Mouse (Mus musculus) ES-E14 (cell line): ENCODE data around the gene Gpr85. TPM values are rescaled to one million over a fixed set of nuclear protein-coding genes. Genes with fewer than 3 reads are reported as not detected.
A peak's percentile ranks its signal among the peaks of the same experiment; 100 is the strongest.

Source experiments
- DNase-seq: peaks from one replicate; pipeline ENCODE4 v3.0.0-alpha.2; 2013; ENCODE audit warnings: low read depth, low spot score
- H3K27ac ChIP-seq: 2 replicates; pipeline ENCODE4 v1.5.1; 2012; ENCODE audit warnings: low read depth, mild to moderate bottlenecking, low read length, moderate library complexity, mixed read lengths; ENCODE audit not compliant: poor library complexity, insufficient read depth, severe bottlenecking
- H3K36me3 ChIP-seq: 2 replicates; pipeline ENCODE4 v1.6.1; 2012; ENCODE audit warnings: mild to moderate bottlenecking, low read length, moderate library complexity, mixed read lengths; ENCODE audit not compliant: control insufficient read depth, poor library complexity, insufficient read depth, severe bottlenecking
- H3K4me1 ChIP-seq, 2 experiments: fragments of 150-350 bp in 1 of 2; sonication (generic) in 1 of 2; 2 replicates each; pipeline ENCODE4 v1.6.1; 2012; ENCODE audit warnings: low read length in 2 of 2, mild to moderate bottlenecking in 1 of 2, mixed read lengths in 1 of 2; ENCODE audit not compliant: control insufficient read depth in 2 of 2, insufficient read depth in 2 of 2, poor library complexity in 1 of 2
- H3K4me3 ChIP-seq, 2 experiments: fragments of 150-350 bp in 1 of 2; sonication (generic) in 1 of 2; 2 replicates each; pipeline ENCODE4 v1.5.1; 2012; ENCODE audit warnings: low read length in 2 of 2, low read depth in 1 of 2, mild to moderate bottlenecking in 1 of 2, mixed read lengths in 1 of 2; ENCODE audit not compliant: insufficient read depth in 1 of 2, poor library complexity in 1 of 2, severe bottlenecking in 1 of 2
- H3K9ac ChIP-seq: 2 replicates; pipeline ENCODE4 v1.6.1; 2012; ENCODE audit warnings: low read depth, mild to moderate bottlenecking, low read length, mixed read lengths; ENCODE audit not compliant: poor library complexity, insufficient read depth, severe bottlenecking
- H3K9me3 ChIP-seq: fragments of 150-350 bp; sonication (generic); 2 replicates; pipeline ENCODE4 v1.6.1; 2012; ENCODE audit warnings: low read depth, mild to moderate bottlenecking, low read length; ENCODE audit not compliant: control insufficient read depth, insufficient read depth
- CHD2 ChIP-seq: IDR thresholded peaks from 2 replicates; pipeline ENCODE4 v1.6.1; 2014; ENCODE audit warnings: mild to moderate bottlenecking, low read depth, low read length, inconsistent platforms
- HCFC1 ChIP-seq: IDR thresholded peaks from 2 replicates; pipeline ENCODE4 v1.6.1; 2012; ENCODE audit warnings: low read length, inconsistent platforms, borderline replicate concordance; ENCODE audit not compliant: insufficient read depth
- MAFK ChIP-seq: IDR thresholded peaks from 2 replicates; pipeline ENCODE4 v1.6.1; 2014; ENCODE audit warnings: mild to moderate bottlenecking, low read depth, low read length, inconsistent platforms; ENCODE audit not compliant: insufficient read depth
- ZC3H11A ChIP-seq: IDR thresholded peaks from 2 replicates; pipeline ENCODE4 v1.6.1; 2012; ENCODE audit warnings: low read depth, mild to moderate bottlenecking, inconsistent platforms, low read length, borderline replicate concordance
- ZNF384 ChIP-seq: IDR thresholded peaks from 2 replicates; pipeline ENCODE4 v1.6.1; 2012; ENCODE audit warnings: low read depth, low read length, inconsistent platforms
- in situ Hi-C, 2 experiments: fragments of 600-800 bp; cut with MboI; formaldehyde crosslinking; loops; one replicate each; pipeline ENCODE4 v1.15.1; 2025; ENCODE audit warnings: low sequenced_read_pairs in 2 of 2, inconsistent platforms in 1 of 2; ENCODE audit not compliant: unreplicated experiment in 2 of 2
- total RNA-seq: library from RNA; depleted of rRNA; stranded (reverse); fragments of 300-350 nt; gene quantifications from 2 replicates; pipeline ENCODE4 v1.2.3, GENCODE M21; 2012

Gene Gpr85
- total RNA-seq, 1 experiment, result 1.0 TPM

DNA sequence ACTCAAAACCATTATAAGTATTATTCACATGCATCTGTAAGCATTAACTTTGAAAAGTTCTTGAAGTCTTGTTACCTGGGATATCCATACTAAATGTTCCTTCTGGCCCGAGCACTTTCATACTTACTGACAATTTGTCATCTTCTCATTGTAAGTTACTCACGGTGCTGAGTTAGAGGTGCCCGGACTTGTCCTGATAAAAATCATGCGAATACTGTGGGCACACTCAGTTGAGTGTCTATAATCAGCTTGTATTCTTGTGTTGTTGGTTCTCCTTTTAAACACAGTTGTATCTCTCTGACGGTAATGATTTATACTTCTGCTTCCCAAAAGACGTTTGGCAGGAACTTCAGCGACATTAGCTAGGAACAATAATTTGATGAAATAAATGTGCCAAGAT is 32.3 kb upstream of the Gpr85 start:
- H3K4me3 ChIP-seq, result peak overlapping the region in 1 of 2 experiments; percentile 87; a peak in 3 of 4 replicates
- peaks cover 0 to 2% of the 10 kb centered on the region in 2 experiments; a peak in 1 of 4 replicates for H3K4me1 ChIP-seq
- no peak overlapping the region; the same call in 1 of the 2 replicates for H3K27ac ChIP-seq
- no peaks in the 10 kb centered on the region for H3K36me3 ChIP-seq
- in situ Hi-C loops, result no loop called here
- H3K9ac ChIP-seq, result no peak overlapping the region
- TF ChIP-seq ZC3H11A (no peak), CHD2 (no peak), ZNF384 (no peak), HCFC1 (no peak), MAFK (no peak)
- DNase-seq, result no peak
- no peaks in the 10 kb centered on the region for H3K9me3 ChIP-seq

DNA sequence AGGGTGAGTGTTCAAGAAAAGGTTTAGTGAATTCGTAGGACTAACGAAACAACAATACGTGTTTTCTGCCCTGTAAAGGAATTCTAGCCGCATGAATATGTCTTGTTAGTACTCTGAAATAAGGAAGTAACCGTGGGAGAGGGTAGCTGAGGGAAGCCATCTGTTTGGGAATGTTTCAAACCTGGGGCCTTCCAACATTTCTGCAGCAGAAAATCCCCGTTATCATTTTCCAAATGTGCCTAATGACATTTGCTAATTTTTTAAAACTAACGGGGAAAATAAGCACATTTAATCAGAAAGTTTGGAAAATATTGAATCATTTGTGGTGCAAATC is 31.9 kb upstream of the Gpr85 start:
- DNase-seq, result no peak
- H3K9me3 ChIP-seq, result no peaks in the 10 kb centered on the region
- no peak; the same call in 1 of the 2 replicates for TF ChIP-seq CHD2
- no peak for TF ChIP-seq ZC3H11A
- no peak for TF ChIP-seq MAFK
- no peak for TF ChIP-seq HCFC1
- no peak for TF ChIP-seq ZNF384
- no peak overlapping the region for H3K27ac ChIP-seq
- peaks cover 0 to 2% of the 10 kb centered on the region in 2 experiments; a peak in 1 of 4 replicates for H3K4me1 ChIP-seq
- in situ Hi-C loops, result no loop called here
- H3K36me3 ChIP-seq, result no peaks in the 10 kb centered on the region
- H3K9ac ChIP-seq, result peak overlapping the region; percentile 15; the same call in 1 of the 2 replicates
- peak overlapping the region; percentile 77 to 87 for H3K4me3 ChIP-seq

DNA sequence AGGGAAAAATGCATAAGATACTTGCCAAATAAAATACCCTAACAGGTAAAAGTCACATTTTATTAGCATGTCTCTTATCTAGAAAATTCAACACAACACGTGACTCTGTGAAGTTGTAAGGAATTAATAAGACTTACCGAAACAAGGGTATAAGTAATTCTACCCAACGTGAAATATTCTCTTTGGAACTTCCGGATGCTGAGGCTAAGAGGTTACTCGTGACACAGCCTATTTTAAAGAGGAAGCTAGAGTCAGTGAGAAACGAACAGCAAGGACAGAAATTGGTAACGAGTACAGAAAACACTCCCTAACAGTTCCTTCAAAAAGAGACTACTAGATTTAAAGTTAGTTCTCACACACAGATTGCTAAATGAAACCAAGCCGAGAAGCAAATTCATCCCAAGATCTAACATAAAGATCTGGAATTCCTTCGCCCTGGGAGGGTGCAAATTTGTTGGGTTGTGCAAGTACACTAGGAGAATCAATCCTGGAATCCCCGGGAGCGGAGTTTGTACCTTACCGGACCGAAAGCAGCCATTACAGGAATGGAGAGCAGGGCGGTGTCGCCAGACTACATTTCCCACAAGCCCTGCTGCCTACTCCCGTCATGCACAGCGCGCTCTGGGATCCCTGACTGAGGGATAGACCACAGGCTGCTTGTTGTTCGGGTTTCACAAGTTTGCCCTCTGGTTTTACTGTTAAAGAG is 31.3 kb upstream of the Gpr85 start, which contains the start of gene 2610001J05Rik:
TSS of gene 2610001J05Rik (minus strand) at position 600 of the 706 bp plus-strand sequence.
- in situ Hi-C loops, result no loop called here
- Histone ChIP-seq H3K4me1 (peaks cover 0 to 2% of the 10 kb centered on the region in 2 experiments; a peak in 1 of 4 replicates), H3K9ac (peak within 1 kb of the TSS; percentile 72; the same call in 1 of the 2 replicates), H3K9me3 (no peaks in the 10 kb centered on the region), H3K36me3 (no peaks in the 10 kb centered on the region), H3K27ac (no peak within 1 kb of the TSS; the same call in 1 of the 2 replicates), H3K4me3 (peak within 1 kb of the TSS; percentile 77 to 87)
- peak; percentile 83 for DNase-seq
- TF ChIP-seq ZNF384 (no peak), HCFC1 (peak; percentile 99), ZC3H11A (no peak), CHD2 (peak; percentile 54; the same call in 1 of the 2 replicates), MAFK (no peak)

DNA sequence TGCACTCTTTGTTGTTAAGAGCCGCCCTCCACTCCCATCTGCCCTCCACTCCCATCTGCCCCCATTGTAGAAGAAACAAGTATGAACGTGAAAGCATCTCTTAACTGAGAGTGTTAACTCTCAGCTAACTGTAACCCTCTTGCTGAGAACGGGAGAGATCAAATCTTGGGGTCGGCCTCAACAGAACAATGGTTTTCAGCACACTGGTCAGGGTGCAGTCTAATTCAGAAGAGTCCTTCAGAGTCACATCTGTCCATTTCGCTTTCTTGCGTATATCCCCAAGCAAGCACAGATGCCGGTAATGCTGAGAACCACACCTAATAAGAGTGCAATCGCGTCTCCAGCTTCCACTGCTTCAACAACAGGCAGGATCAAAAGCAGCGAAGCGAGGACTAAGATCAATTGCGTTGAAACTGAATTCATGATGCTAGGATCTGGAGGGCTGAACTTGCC is 30.6 kb upstream of the Gpr85 start:
- Histone ChIP-seq H3K36me3 (no peaks in the 10 kb centered on the region; the same call in 1 of the 2 replicates), H3K9me3 (no peaks in the 10 kb centered on the region), H3K4me3 (peak overlapping the region; percentile 57 to 87), H3K9ac (peak overlapping the region; percentile 51; the same call in 1 of the 2 replicates), H3K4me1 (peaks cover 0 to 2% of the 10 kb centered on the region in 2 experiments; a peak in 1 of 4 replicates), H3K27ac (no peak overlapping the region)
- TF ChIP-seq ZNF384 (no peak), CHD2 (no peak), MAFK (no peak), HCFC1 (no peak), ZC3H11A (no peak)
- DNase-seq, result no peak
- in situ Hi-C loops, result no loop called here
